Mouse (Mus musculus) limb, embryonic 11.5 days (tissue): ENCODE results near the gene Cog2. TPM values are rescaled to one million over a fixed set of nuclear protein-coding genes. Genes with fewer than 3 reads are reported as not detected.

Source experiments
- ATAC-seq: fragments of 200-750 bp; cut with Nextera tagmentation; 2 replicates; pipeline ENCODE4 v1.8.0; 2017; ENCODE audit warnings: low read depth; ENCODE audit not compliant: insufficient number of reproducible peaks, low FRiP score, low TSS enrichment
- DNase-seq: peaks from one replicate; pipeline ENCODE4 v3.0.0-alpha.2; 2015; ENCODE audit warnings: low spot score
- H3K27ac ChIP-seq: fragments of 300-500 bp; sonication (generic); replicated peaks from 2 replicates; pipeline ENCODE4 v1.5.1; 2014; ENCODE audit warnings: low read depth, mild to moderate bottlenecking, low read length
- H3K27me3 ChIP-seq: fragments of 300-500 bp; sonication (generic); 2 replicates; pipeline ENCODE4 v1.6.1; 2014; ENCODE audit warnings: mild to moderate bottlenecking, low read length, mixed read lengths; ENCODE audit not compliant: control insufficient read depth, insufficient read depth
- H3K36me3 ChIP-seq: fragments of 300-500 bp; sonication (generic); 2 replicates; pipeline ENCODE4 v1.6.1; 2014; ENCODE audit warnings: mild to moderate bottlenecking, low read length, moderate library complexity, mixed read lengths; ENCODE audit not compliant: control insufficient read depth, insufficient read depth
- H3K4me1 ChIP-seq: fragments of 300-500 bp; sonication (generic); 2 replicates; pipeline ENCODE4 v1.6.1; 2014; ENCODE audit warnings: low read length, mixed read lengths; ENCODE audit not compliant: control insufficient read depth, insufficient read depth
- H3K4me2 ChIP-seq: fragments of 300-500 bp; sonication (generic); 2 replicates; pipeline ENCODE4 v1.6.1; 2014; ENCODE audit warnings: low read depth, mild to moderate bottlenecking, moderate library complexity; ENCODE audit not compliant: severe bottlenecking
- H3K4me3 ChIP-seq: fragments of 300-500 bp; sonication (generic); 2 replicates; pipeline ENCODE4 v1.5.1; 2014; ENCODE audit warnings: low read depth, low read length
- H3K9ac ChIP-seq: fragments of 300-500 bp; sonication (generic); 2 replicates; pipeline ENCODE4 v1.6.1; 2014; ENCODE audit warnings: mild to moderate bottlenecking, low read length
- H3K9me3 ChIP-seq: fragments of 300-500 bp; sonication (generic); 2 replicates; pipeline ENCODE4 v1.6.1; 2016; ENCODE audit warnings: low read length; ENCODE audit not compliant: control insufficient read depth
- WGBS: fragments of 180-500 bp; shearing (Covaris S2); extraction: QIAGEN DNeasy Blood & Tissue Kit; methylation state at CpG from one replicate; pipeline ENCODE4 v1.1.7; 2014; 5-methylcytosine and 5-hydroxymethylcytosine counted together
- polyA plus RNA-seq: library from polyadenylated mRNA; unstranded; fragments of >200 nt; fragmentation: Nextera tagmentation; extraction: Ambion mirVana; gene quantifications from 2 replicates; pipeline ENCODE4 v1.2.1, GENCODE M21; 2014

The Cog2 gene
- polyA plus RNA-seq: 38.7 and 38.9 TPM in 2 replicates

- H3K9me3 ChIP-seq: no peaks in the 10 kb centered on the region
- H3K36me3 ChIP-seq: no peaks in the 10 kb centered on the region
- peak within 1 kb of the TSS; percentile 73 for H3K9ac ChIP-seq
- no peaks in the 10 kb centered on the region for H3K27me3 ChIP-seq
- 10% methylated on average over 50 of the region's 50 CpGs for WGBS
- ATAC-seq (peak; percentile 97), DNase-seq (peak; percentile 92)
- peak within 1 kb of the TSS; percentile 67 for H3K4me2 ChIP-seq
- H3K4me1 ChIP-seq: peaks cover 7% of the 10 kb centered on the region; the same call in 1 of the 2 replicates
- no peak within 1 kb of the TSS for H3K27ac ChIP-seq
- H3K4me3 ChIP-seq: peak within 1 kb of the TSS; percentile 61
Observed at GRCm38 (mm10) chr8:124520249-124521080, at the start of gene Cog2. TSS of gene Cog2 (plus strand) at chr8:124520767.

- DNase-seq (no peak), ATAC-seq (no peak)
- Histone ChIP-seq H3K4me1 (no peaks in the 10 kb centered on the region), H3K27ac (no peak overlapping the region), H3K9me3 (no peaks in the 10 kb centered on the region), H3K4me2 (no peak overlapping the region), H3K27me3 (no peaks in the 10 kb centered on the region), H3K4me3 (no peak overlapping the region), H3K36me3 (no peaks in the 10 kb centered on the region), H3K9ac (no peak overlapping the region)
- 84% methylated on average over 5 of the region's 5 CpGs for WGBS
Observed at GRCm38 (mm10) chr8:124475690-124476089, 44.9 kb upstream of the Cog2 start.

GRCm38 (mm10) chr8:124476701-124477100, 43.9 kb upstream of the Cog2 start:
- DNase-seq: no peak
- H3K4me2 ChIP-seq: no peak overlapping the region
- no peak overlapping the region for H3K27ac ChIP-seq

GRCm38 (mm10) chr8:124479251-124479650, 41.3 kb upstream of the Cog2 start:
- 78% methylated on average over 3 of the region's 3 CpGs for WGBS
- no peak overlapping the region for H3K4me2 ChIP-seq
- H3K27me3 ChIP-seq: no peaks in the 10 kb centered on the region
- no peaks in the 10 kb centered on the region for H3K36me3 ChIP-seq
- no peak overlapping the region for H3K9ac ChIP-seq
- H3K4me3 ChIP-seq: no peak overlapping the region
- peaks cover 3% of the 10 kb centered on the region; the same call in 1 of the 2 replicates for H3K9me3 ChIP-seq
- no peak for DNase-seq
- no peaks in the 10 kb centered on the region for H3K4me1 ChIP-seq
- no peak for ATAC-seq
- no peak overlapping the region for H3K27ac ChIP-seq

More at GRCm38 (mm10) chr8:124476701-124477100, 43.9 kb upstream of the Cog2 start:
- no peaks in the 10 kb centered on the region for H3K36me3 ChIP-seq
- H3K27me3 ChIP-seq: no peaks in the 10 kb centered on the region
- no peak overlapping the region for H3K9ac ChIP-seq
- H3K9me3 ChIP-seq: no peaks in the 10 kb centered on the region
- no peak overlapping the region for H3K4me3 ChIP-seq
- no peaks in the 10 kb centered on the region for H3K4me1 ChIP-seq
- WGBS: 61% methylated on average over 9 of the region's 9 CpGs
- ATAC-seq: no peak

- no peaks in the 10 kb centered on the region for H3K4me1 ChIP-seq
- H3K36me3 ChIP-seq: no peaks in the 10 kb centered on the region
- H3K27ac ChIP-seq: no peak overlapping the region
- H3K27me3 ChIP-seq: no peaks in the 10 kb centered on the region
- no peak for ATAC-seq
- no peak overlapping the region for H3K4me2 ChIP-seq
- WGBS: 91% methylated on average over 8 of the region's 8 CpGs
- H3K9me3 ChIP-seq: peaks cover 3% of the 10 kb centered on the region; the same call in 1 of the 2 replicates
- no peak overlapping the region for H3K9ac ChIP-seq
- no peak for DNase-seq
- no peak overlapping the region for H3K4me3 ChIP-seq
Observed at GRCm38 (mm10) chr8:124480321-124480720, 40.2 kb upstream of the Cog2 start.

- ATAC-seq (no peak), DNase-seq (no peak)
- Histone ChIP-seq H3K9me3 (peaks cover 3% of the 10 kb centered on the region; the same call in 1 of the 2 replicates), H3K4me1 (no peaks in the 10 kb centered on the region), H3K9ac (no peak overlapping the region), H3K4me2 (no peak overlapping the region), H3K4me3 (no peak overlapping the region), H3K27ac (no peak overlapping the region), H3K36me3 (no peaks in the 10 kb centered on the region), H3K27me3 (no peaks in the 10 kb centered on the region)
- 81% methylated on average over 2 of the region's 2 CpGs for WGBS
Observed at GRCm38 (mm10) chr8:124482790-124483189, 37.8 kb upstream of the Cog2 start.

- Histone ChIP-seq H3K36me3 (no peaks in the 10 kb centered on the region), H3K9ac (no peak overlapping the region), H3K4me2 (no peak overlapping the region), H3K4me1 (no peaks in the 10 kb centered on the region), H3K27ac (no peak overlapping the region), H3K9me3 (peaks cover 3% of the 10 kb centered on the region; the same call in 1 of the 2 replicates), H3K4me3 (no peak overlapping the region), H3K27me3 (no peaks in the 10 kb centered on the region)
- WGBS: 71% methylated on average over 7 of the region's 7 CpGs
- no peak for ATAC-seq
- no peak for DNase-seq
Observed at GRCm38 (mm10) chr8:124483356-124484115, 37.0 kb upstream of the Cog2 start.

- ATAC-seq (no peak), DNase-seq (no peak)
- Histone ChIP-seq H3K4me1 (no peaks in the 10 kb centered on the region), H3K27ac (no peak overlapping the region), H3K9ac (no peak overlapping the region), H3K9me3 (no peaks in the 10 kb centered on the region), H3K4me3 (no peak overlapping the region), H3K27me3 (no peaks in the 10 kb centered on the region), H3K36me3 (no peaks in the 10 kb centered on the region), H3K4me2 (no peak overlapping the region)
- 93% methylated on average over 6 of the region's 6 CpGs for WGBS
Observed at GRCm38 (mm10) chr8:124489311-124489710, 31.3 kb upstream of the Cog2 start.
